Mouse (Mus musculus) bone marrow, adult 2 months (tissue): Measurements from ENCODE around the gene Lzts3.

Source experiments
- CTCF ChIP-seq: fragments of 200-500 bp; IDR thresholded peaks from 2 replicates; pipeline ENCODE4 v1.5.1; 2011; ENCODE audit warnings: low read length, control low read depth; ENCODE audit not compliant: control insufficient read depth, insufficient read depth
- POLR2A ChIP-seq: fragments of 200-500 bp; IDR thresholded peaks from 2 replicates; pipeline ENCODE4 v1.6.1; 2011; ENCODE audit warnings: low read depth, mild to moderate bottlenecking, control low read depth, low read length, borderline replicate concordance; ENCODE audit not compliant: control insufficient read depth

DNA sequence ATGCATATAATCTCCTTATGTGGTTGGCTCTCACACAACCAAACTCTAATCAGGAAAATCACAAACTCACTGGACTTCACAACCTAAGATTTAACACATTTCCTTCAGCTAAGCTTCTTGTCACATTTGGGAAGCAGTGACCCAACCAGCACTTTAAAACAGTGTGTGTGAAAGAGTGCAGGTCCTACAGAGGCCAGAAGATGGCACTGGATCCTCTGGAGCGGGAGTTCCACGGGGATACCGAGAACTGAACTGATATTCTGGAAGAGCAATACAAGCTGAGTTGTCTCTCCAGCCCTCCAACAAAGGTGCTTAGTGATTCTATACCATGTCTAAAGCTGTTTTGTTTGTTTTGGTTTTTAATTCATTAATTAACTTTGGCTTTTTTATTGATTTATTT is 29.5 kb downstream of the Lzts3 start:
- TF ChIP-seq CTCF (peak; percentile 39; the same call in 1 of the 2 replicates), POLR2A (no peak)
